Mouse (Mus musculus): Measurements from ENCODE around the gene Sesn2. TPM values are rescaled to one million over a fixed set of nuclear protein-coding genes. Genes with fewer than 3 reads are reported as not detected.

The Sesn2 gene
- polyA plus RNA-seq, 1 experiment from 2014 or later: 22.4 TPM

DNA sequence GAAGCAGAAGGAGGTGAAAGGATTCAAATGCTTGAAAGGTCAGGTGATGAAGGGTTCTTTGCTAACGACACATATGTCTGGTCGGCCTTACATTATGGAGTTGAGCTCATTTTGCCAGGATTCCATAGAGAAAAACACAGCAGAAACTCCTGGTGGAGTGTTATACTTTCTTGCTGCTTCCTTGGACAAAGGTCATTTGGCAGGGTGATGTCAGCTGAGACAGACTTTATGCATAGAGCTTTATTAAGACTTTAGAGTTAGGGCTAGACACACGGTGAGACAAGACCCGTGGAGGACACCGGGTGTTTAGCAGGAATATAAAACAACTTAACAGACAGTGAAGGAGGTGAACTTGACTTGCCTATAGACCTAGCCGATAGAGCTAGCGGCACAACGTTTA lies 32.5 kb downstream of the Sesn2 start:
- TF ChIP-seq CTCF (IDR thresholded peaks at IDR 0.05): no peak
- CTCF ChIA-PET: no interaction called here
- in situ Hi-C loops (cut with MboI; ENCODE audit: low pct_unique_long_range_greater_than_20kb): no loop called here
- ATAC-seq (no peak), DNase-seq (ENCODE audit: low read depth, low spot score) (no peak)
- H3K27me3 ChIP-seq: no peaks in the 10 kb centered on the region
- POLR2A ChIA-PET: no interaction called here

DNA sequence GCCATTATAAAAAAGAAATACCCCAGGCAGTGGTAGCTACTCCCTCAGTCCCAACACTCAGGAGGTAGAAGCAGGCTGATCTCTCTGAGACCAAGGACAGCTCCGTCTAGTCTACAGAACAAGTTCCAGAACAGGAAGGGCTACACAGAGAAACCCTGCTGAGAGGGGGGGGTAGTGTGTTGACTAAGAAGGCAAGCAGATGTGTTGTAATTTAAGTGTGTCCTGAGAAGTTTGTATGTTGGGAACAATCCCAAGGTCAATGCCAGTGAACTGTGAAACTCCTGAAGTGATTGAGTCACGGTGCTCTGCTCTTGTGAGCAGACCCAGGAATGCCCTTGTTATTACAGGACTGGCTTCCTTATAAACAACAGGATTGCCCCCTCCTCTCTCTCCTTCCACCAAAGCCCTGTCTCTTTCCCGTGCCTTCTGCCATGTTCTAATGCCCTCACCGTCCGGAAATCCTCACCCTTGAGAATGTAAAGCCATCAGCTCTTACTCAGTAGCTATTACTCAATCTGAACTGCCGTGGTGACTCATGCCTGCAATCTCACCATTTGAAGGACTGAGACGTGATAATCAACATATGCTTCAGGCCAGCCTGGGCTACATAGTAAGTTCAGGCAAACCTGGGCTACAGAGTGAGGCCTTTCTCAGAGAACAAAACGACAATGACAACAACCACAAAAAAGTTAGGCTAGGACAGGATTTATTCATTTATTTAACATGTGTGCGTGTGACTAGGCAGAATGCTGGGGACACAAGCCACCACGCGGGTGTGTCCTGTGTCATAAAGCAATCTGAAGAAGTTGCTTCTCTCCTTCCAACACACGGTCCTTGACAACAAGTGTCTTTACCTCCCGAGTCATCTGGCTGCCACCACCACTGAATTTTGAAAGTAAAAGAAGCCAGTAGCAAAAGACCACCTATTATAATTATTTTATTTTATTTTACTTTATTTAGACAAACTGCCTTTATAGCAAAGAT lies 34.1 kb downstream of the Sesn2 start:
- ChIA-PET CTCF (interaction anchor here (1.4 kb wide), 1 partner anchor 12 kb away, joined by 3 read pairs; the partner anchor contains the start of gene Med18), POLR2A (no interaction called here)
- no peak for TF ChIP-seq CTCF (IDR thresholded peaks at IDR 0.05)
- DNase-seq (ENCODE audit: low read depth, low spot score): peak; percentile 75
- in situ Hi-C loops (cut with MboI; ENCODE audit: low pct_unique_long_range_greater_than_20kb): no loop called here
- no peaks in the 10 kb centered on the region for H3K27me3 ChIP-seq
- peak; percentile 55 for ATAC-seq

DNA sequence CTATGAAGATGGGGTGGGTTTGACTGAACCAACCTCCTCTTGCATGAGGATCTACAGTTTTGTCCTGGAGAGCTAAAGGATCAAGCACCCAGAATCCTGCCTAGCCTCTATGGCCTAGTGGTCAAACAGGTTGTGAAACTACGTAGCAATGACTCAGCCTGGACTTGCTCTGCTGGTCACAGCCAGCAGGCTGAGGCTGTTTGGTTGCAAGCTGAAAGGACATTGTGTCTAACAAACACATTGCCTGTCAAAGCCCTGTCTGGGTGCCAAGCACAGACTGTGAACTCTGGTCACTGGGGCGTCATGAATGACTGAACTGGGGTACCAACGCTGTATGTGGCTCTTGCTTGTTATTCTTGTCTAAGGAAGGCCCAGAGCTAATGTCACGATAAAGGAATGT lies 35.7 kb downstream of the Sesn2 start:
- POLR2A ChIA-PET: interaction anchor here (0.9 to 1.2 kb wide), 2 partner anchors 35 to 39 kb away, joined by 3 to 4 read pairs; no protein-coding TSS in a partner anchor
- DNase-seq (ENCODE audit: low read depth, low spot score): peak; percentile 91
- H3K27me3 ChIP-seq: no peaks in the 10 kb centered on the region
- CTCF ChIA-PET: no interaction called here
- in situ Hi-C loops (cut with MboI; ENCODE audit: low pct_unique_long_range_greater_than_20kb): no loop called here
- peak; percentile 83 for ATAC-seq
- TF ChIP-seq CTCF (IDR thresholded peaks at IDR 0.05): no peak

DNA sequence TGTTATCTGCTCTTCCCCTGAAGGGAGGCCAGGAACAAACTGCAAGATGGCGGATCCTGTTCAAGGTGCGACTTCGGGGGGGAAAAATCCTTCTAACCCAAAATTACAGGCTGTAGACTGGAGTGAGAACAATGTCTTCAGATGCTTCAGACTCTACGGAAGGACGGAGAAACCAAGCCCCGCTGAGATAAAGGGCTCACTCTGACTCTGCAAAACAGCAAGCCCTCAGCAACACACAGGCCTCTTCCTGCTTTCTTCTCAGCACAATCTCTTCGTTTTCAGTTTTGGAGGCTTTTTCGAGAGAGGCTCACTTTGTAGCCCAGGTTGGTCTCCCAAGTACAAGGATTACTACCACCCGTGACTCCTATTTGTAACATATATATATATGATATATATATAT lies 36.9 kb downstream of the Sesn2 start:
- in situ Hi-C loops (cut with MboI; ENCODE audit: low pct_unique_long_range_greater_than_20kb): no loop called here
- no peak for TF ChIP-seq CTCF (IDR thresholded peaks at IDR 0.05)
- no peaks in the 10 kb centered on the region for H3K27me3 ChIP-seq
- ChIA-PET POLR2A (no interaction called here), CTCF (no interaction called here)
- ATAC-seq (no peak), DNase-seq (ENCODE audit: low read depth, low spot score) (no peak)

DNA sequence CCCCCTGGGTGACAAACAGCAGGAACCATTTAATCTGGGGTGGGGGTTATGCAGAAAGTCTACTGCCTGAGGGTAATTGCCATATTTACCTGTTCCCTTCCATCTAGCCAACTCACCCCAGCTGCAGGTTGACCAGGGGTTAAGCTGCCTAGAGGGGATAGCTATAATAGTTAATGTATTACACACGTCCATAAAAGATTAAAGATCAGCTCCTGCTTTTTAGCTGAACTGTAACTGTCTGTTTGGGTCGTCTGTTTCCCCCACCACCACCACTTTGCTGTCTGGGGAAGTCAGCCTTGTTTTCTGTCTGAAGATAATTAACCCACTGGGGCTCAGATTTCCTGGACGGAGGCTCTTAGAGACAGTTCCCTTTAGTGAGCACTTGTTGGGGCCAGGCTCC lies 40.4 kb downstream of the Sesn2 start:
- ChIA-PET CTCF (interaction anchor here (1.5 to 3.0 kb wide), 3 partner anchors 41 to 50 kb away, joined by 3 to 16 read pairs (median 5); no protein-coding TSS in a partner anchor), POLR2A (interaction anchor here (0.5 to 1.5 kb wide), 3 partner anchors 24 to 531 kb away, joined by 3 to 4 read pairs (median 3); partner anchors contain the start of gene Sesn2)
- TF ChIP-seq CTCF (IDR thresholded peaks at IDR 0.05): no peak
- DNase-seq (ENCODE audit: low read depth, low spot score): peak; percentile 77
- peak; percentile 47 for ATAC-seq
- no peaks in the 10 kb centered on the region for H3K27me3 ChIP-seq
- in situ Hi-C loops (cut with MboI; ENCODE audit: low pct_unique_long_range_greater_than_20kb): no loop called here

DNA sequence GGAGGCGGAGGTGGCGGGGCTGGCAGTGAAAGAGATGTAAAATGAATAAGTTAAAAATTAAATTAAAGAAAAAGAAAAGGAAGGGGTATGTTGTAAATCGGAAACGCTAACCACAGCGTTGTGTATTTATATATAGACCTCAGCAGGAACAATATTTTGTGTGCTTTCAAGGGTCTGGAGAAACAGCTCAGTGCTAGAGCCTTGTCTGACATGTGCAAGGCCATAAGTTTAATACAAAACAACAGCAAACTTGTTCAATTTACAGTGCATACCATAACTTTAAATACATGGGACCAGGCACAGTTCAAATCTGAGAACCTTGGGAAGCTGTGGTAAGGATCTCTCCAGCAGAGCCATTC lies 46.1 kb downstream of the Sesn2 start:
- no peaks in the 10 kb centered on the region for H3K27me3 ChIP-seq
- ATAC-seq (no peak), DNase-seq (ENCODE audit: low read depth, low spot score) (no peak)
- CTCF ChIA-PET: interaction anchor here (0.8 to 1.5 kb wide), 7 partner anchors 12 to 123 kb away, joined by 3 to 6 read pairs (median 3); no protein-coding TSS in a partner anchor
- TF ChIP-seq CTCF (IDR thresholded peaks at IDR 0.05): peak; percentile 3
- POLR2A ChIA-PET: interaction anchor here (0.6 to 2.0 kb wide), 2 partner anchors 43 to 50 kb away, joined by 4 to 8 read pairs; no protein-coding TSS in a partner anchor
- in situ Hi-C loops (cut with MboI; ENCODE audit: low pct_unique_long_range_greater_than_20kb): loop anchor here (5.0 kb wide), 2 partner anchors 37 to 48 kb away; partner anchors contain the start of gene Sesn2

DNA sequence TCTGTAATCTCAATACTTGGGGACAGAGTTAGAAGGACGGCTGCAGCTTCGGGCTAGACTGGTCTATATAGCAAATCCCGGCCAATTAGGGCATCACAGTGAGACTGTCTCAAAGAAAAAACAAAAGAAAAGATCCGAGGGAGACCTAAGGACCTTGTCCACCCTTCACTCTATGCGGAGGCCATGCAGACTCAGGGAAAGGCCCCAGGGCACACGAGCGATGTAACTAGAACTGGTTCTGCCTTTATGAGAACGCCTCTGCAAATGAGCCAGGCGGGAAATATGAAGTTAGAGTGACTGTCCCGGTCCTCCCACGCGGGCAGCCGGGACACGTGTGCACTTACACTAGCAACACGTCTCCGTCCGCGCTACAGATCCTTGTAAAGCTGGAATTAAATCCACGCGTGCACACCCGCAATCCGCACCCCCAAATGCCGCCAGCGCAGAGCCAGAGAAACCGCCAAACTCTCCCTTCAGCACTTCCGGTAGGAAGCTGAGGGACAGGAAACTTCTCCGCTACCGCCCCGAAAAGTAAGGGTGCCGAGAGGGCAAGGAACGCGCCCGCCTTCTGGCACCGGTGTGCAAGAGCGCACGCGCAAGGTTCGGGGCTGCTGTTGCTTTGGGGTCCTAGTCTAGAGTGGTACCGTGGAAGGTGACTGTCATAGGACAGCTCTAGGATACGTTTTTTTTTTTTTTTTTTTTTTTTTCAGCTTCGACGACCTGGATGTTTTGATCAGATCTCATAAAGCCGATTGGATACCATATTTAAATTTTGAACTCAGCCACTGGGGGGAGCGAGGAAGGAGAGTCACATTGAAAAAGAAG lies 46.7 kb downstream of the Sesn2 start, which contains the start of gene Med18:
Gene Med18, minus strand, starts transcription at position 492 of the 825 bp plus-strand sequence.
- peak; percentile 68 for TF ChIP-seq CTCF (IDR thresholded peaks at IDR 0.05)

DNA sequence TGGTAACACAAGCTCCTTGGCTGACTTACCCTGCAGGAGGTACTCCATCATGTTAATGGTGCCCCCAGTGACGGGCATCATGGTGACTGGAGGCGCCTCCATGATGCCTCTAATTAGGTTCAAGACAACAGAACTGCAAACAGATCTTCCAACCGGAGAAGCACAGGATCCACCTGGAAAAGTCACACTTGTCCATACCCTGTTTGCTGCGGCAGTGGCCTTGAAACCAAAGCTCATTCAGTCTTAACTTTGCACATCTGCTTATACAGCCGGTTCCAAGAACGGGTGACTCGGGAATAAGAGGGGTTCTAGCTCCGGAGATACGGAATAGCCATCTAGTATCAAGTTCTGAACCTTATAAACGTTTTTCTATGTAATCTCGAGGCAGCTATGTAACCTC lies 47.5 kb downstream of the Sesn2 start:
- in situ Hi-C loops (cut with MboI; ENCODE audit: low pct_unique_long_range_greater_than_20kb): loop anchor here (5.0 kb wide), 2 partner anchors 36 to 49 kb away; partner anchors contain the start of gene Sesn2
- POLR2A ChIA-PET: interaction anchor here (2.0 kb wide), 1 partner anchor 51 kb away, joined by 8 read pairs; no protein-coding TSS in a partner anchor
- CTCF ChIA-PET: no interaction called here
- no peak for TF ChIP-seq CTCF (IDR thresholded peaks at IDR 0.05)
- DNase-seq (ENCODE audit: low read depth, low spot score) (no peak), ATAC-seq (no peak)
- H3K27me3 ChIP-seq: no peaks in the 10 kb centered on the region

More for the DNA sequence above, 46.7 kb downstream of the Sesn2 start, which contains the start of gene Med18:
- DNase-seq (ENCODE audit: low read depth, low spot score) (peak; percentile 64), ATAC-seq (peak; percentile 62)
- H3K27me3 ChIP-seq: no peaks in the 10 kb centered on the region
- ChIA-PET CTCF (interaction anchor here (0.8 to 1.5 kb wide), 7 partner anchors 12 to 123 kb away, joined by 3 to 6 read pairs (median 3); no protein-coding TSS in a partner anchor), POLR2A (interaction anchor here (0.6 to 2.0 kb wide), 2 partner anchors 42 to 50 kb away, joined by 4 to 8 read pairs; no protein-coding TSS in a partner anchor)
- in situ Hi-C loops (cut with MboI; ENCODE audit: low pct_unique_long_range_greater_than_20kb): loop anchor here (5.0 kb wide), 2 partner anchors 36 to 49 kb away; partner anchors contain the start of gene Sesn2

DNA sequence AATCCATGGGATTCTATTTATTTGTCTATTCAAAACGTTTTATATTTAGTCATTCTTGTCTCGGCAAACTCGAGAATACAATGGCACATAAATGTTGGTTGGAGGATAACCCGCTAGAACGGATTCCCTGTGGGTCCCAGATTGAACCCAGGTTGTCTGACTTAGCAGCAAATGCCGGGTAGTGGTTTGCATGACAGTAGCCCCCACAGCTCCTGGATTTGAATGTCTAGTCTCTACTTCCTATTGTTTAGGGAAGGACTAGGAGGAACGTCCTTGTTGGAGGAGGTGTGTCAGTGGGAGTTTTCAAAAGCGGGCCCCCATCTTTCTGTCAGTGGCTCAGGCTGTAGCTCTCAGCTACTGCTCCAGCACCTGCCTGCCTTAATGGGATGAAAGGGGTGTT lies 50.1 kb downstream of the Sesn2 start:
- in situ Hi-C loops (cut with MboI; ENCODE audit: low pct_unique_long_range_greater_than_20kb): loop anchor here (5.0 kb wide), 2 partner anchors 33 to 52 kb away; partner anchors contain the start of gene Sesn2
- H3K27me3 ChIP-seq: no peaks in the 10 kb centered on the region
- ChIA-PET CTCF (no interaction called here), POLR2A (no interaction called here)
- DNase-seq (ENCODE audit: low read depth, low spot score): no peak
- no peak for ATAC-seq
- no peak for TF ChIP-seq CTCF (IDR thresholded peaks at IDR 0.05)

DNA sequence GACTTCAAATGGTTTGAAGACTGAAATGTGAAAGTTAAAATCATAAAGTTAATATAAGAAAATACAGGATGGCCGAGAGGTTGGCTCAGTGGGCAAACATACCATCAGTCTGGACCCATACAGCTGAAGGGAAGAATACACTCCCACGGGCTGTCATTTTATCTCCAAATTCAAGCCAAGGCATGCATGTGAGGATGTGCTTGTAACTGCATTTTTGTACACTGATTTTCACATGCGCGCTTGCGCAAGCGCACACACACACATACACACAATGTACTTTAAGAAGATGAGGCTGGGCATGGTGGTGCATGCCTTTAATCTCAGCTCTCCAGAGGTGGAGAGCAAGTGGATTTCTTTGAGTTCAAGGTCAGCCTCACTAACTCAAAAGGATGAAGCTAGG lies 54.7 kb downstream of the Sesn2 start:
- DNase-seq (ENCODE audit: low read depth, low spot score) (no peak), ATAC-seq (no peak)
- in situ Hi-C loops (cut with MboI; ENCODE audit: low pct_unique_long_range_greater_than_20kb): no loop called here
- ChIA-PET POLR2A (no interaction called here), CTCF (no interaction called here)
- no peaks in the 10 kb centered on the region for H3K27me3 ChIP-seq
- no peak for TF ChIP-seq CTCF (IDR thresholded peaks at IDR 0.05)

Measured in Patski (cell line).